Comparison of ENCODE assay signal across 10 mouse cellular contexts in genomic region chr6:71555507-71555951, GRCm38 (mm10). TPM values are rescaled to one million over a fixed set of nuclear protein-coding genes. Genes with fewer than 3 reads are reported as not detected.
DNase-seq lines count a peak whose midpoint lies in the region; ATAC-seq and TF ChIP-seq lines count a peak whose summit lies in the region.
"Had no signal": no experiment of that assay in that cellular context is flagged by ENCODE, and none has a peak within 500 bp of the region (broad histone marks: within the 10 kb centered on the region; RNA-seq: fewer than 3 reads in every experiment).

No protein-coding gene starts in this region.

- H3K27ac ChIP-seq in forebrain, embryonic 15.5 days (replicated peaks), result no peak overlapping the region
- H3K27ac ChIP-seq: limb, embryonic 15.5 days; neural tube, embryonic 12.5 days had no signal

- no peak for TF ChIP-seq CTCF in brain, embryonic 14.5 days (IDR thresholded peaks at IDR 0.05; ENCODE audit: borderline replicate concordance, extremely low read depth, insufficient read depth, insufficient read length)

- intact Hi-C loops in heart, postnatal 36 days (cut with DNase I), result no loop called here

- H3K9ac ChIP-seq in forebrain, embryonic 15.5 days (replicated peaks), result no peak overlapping the region
- H3K9ac ChIP-seq: limb, embryonic 15.5 days; neural tube, embryonic 12.5 days had no signal

- H3K4me3 ChIP-seq in megakaryocyte, embryonic 14.5 days (replicated peaks), result peak overlapping the region; percentile 5
- no peak overlapping the region for H3K4me3 ChIP-seq in forebrain, embryonic 15.5 days
- H3K4me3 ChIP-seq: limb, embryonic 15.5 days; neural tube, embryonic 12.5 days had no signal

- no peak for TF ChIP-seq POLR2A in brain, embryonic 14.5 days (IDR thresholded peaks at IDR 0.05; ENCODE audit: borderline replicate concordance, extremely low read depth, insufficient read depth, insufficient read length, poor library complexity, severe bottlenecking)

- H3K4me2 ChIP-seq in forebrain, embryonic 15.5 days (replicated peaks), result no peak overlapping the region
- H3K4me2 ChIP-seq: limb, embryonic 15.5 days; neural tube, embryonic 12.5 days had no signal

- no peak for ATAC-seq in megakaryocyte, adult 5-6 weeks (ENCODE audit: poor library complexity, severe bottlenecking)
- ATAC-seq in forebrain, embryonic 15.5 days (replicated peaks), result no peak

- peak; percentile 1 for DNase-seq in brain, embryonic 14.5 days (ENCODE audit: low read depth)
- DNase-seq in heart, postnatal 36 days, result peak; percentile 23 to 36
- DNase-seq in skeletal muscle tissue, adult 2 months (ENCODE audit: low read depth, low spot score), result peak; percentile 15
- DNase-seq in kidney, postnatal 36 days, result no peak
- DNase-seq: kidney, adult 8-10 months had no signal

- H3K27me3 ChIP-seq in megakaryocyte, embryonic 14.5 days (replicated peaks), result no peaks in the 10 kb centered on the region
- H3K27me3 ChIP-seq in forebrain, embryonic 15.5 days, result no peaks in the 10 kb centered on the region
- H3K27me3 ChIP-seq: limb, embryonic 15.5 days; neural tube, embryonic 12.5 days had no signal

- WGBS in forebrain, embryonic 15.5 days, result 96% methylated on average over 2 of the region's 2 CpGs

- peaks cover 24% of the 10 kb centered on the region for H3K4me1 ChIP-seq in megakaryocyte, embryonic 14.5 days
- H3K4me1 ChIP-seq in forebrain, embryonic 15.5 days, result no peaks in the 10 kb centered on the region
- H3K4me1 ChIP-seq: limb, embryonic 15.5 days; neural tube, embryonic 12.5 days had no signal

- H3K36me3 ChIP-seq in megakaryocyte, embryonic 14.5 days (replicated peaks; ENCODE audit: low read length), result peaks cover 45% of the 10 kb centered on the region
- H3K36me3 ChIP-seq in forebrain, embryonic 15.5 days, result peaks cover 2% of the 10 kb centered on the region; the same call in 1 of the 2 replicates

- H3K9me3 ChIP-seq in megakaryocyte, embryonic 14.5 days, result no peaks in the 10 kb centered on the region
- H3K9me3 ChIP-seq in forebrain, embryonic 15.5 days, result no peaks in the 10 kb centered on the region
- H3K9me3 ChIP-seq: limb, embryonic 15.5 days; neural tube, embryonic 12.5 days had no signal

RNA-seq across cellular contexts. Expression of gene Chmp3, which starts 11.9 kb away (rescaled TPM):
- polyA plus RNA-seq in megakaryocyte, embryonic 14.5 days (2012; ENCODE audit: insufficient read depth, low replicate concordance), result 7.6 and 33.8 TPM in 2 replicates
- total RNA-seq in megakaryocyte, adult 5-6 weeks (2015), result 45.7 and 54.8 TPM in 2 replicates
- total RNA-seq in megakaryocyte, adult 5-6 weeks (2017), result 172 and 215 TPM in 2 replicates
- 51.0 and 51.6 TPM in 2 replicates for polyA plus RNA-seq in brain, embryonic 14.5 days (2012; rRNA removed)
- total RNA-seq in heart, postnatal 36 days (2021), result 10 to 100 TPM; 49.2 to 54.5 TPM
- 61.6 and 65.9 TPM in 2 replicates for polyA plus RNA-seq in forebrain, embryonic 15.5 days (2015; fragmentation: Nextera tagmentation; extraction: Ambion mirVana)

Comparison
In these comparisons a context has a peak if more than half of its experiments do, and no peak if none do; other contexts are left out.
1. DNase-seq: peak in brain, embryonic 14.5 days (single experiment), heart, postnatal 36 days (2 of 2) and skeletal muscle tissue, adult 2 months (single experiment); none in kidney, postnatal 36 days (0 of 2).